Mouse (Mus musculus): ENCODE measurements around the gene Stpg3.

DNA sequence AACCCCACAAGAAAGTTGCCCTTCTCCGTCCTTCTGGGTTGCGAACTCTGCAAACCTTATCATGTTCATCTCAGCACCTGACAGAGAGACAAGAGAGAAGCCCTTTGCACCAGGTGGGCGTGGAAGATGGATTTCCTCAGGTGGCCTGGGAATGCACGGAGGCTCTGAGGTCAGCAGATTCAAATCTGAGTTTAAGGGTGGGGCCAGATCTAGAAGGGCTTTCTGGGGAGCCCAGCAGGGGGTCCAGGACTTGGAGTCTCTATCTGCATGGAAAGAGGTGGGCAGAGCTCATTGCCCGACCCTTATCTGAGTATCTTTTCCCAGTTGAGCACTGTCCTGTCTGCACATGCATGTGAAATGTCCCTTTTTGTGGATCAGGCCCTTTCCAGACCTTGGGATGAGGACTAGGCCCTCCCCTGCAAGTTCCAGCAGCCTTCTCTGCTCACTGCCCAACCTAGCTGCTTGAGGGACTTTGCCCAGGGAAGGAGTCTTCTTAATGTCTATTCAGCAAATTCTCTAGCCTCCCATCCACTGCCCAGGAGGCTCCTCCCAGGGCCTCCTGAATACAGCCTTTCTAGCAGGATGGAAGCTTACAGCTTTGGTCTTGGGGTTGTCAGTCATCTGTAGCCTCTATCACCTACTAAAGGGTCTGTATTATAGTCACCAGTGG is 20.2 kb upstream of the Stpg3 start:
- TF ChIP-seq CTCF (IDR thresholded peaks at IDR 0.05; ENCODE audit: extremely low read depth, insufficient read depth, low read length): no peak
- TF ChIP-seq POLR2A (IDR thresholded peaks at IDR 0.05; ENCODE audit: extremely low read depth, insufficient read depth, low read length): no peak

Data from cortical plate, adult 2 months (tissue).